Mouse (Mus musculus): ENCODE results near the gene 4930595D18Rik. TPM values are rescaled to one million over a fixed set of nuclear protein-coding genes. Genes with fewer than 3 reads are reported as not detected.

Gene 4930595D18Rik
- polyA plus RNA-seq, 2 experiments = 0.08 TPM; not detected in 1

DNA sequence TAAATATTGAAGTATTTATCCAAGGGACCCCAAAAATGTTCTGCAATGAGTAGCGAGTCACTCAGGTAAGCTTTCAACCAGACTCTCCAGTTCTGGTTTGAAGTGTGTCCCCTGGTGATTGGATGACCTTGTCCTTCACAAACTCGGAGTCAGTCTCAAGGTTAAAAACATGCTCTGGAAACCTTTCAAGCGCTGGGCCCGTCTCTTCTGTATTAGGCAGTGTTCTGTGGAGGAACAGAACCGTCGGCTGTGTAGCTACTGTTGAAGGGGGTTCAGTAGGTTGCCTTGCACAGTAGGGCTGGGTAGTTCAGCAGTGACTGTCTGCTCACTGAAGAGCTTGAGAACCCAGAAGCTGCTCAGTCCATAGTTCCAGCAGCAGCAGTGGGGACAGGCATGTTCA lies 29.6 kb downstream of the 4930595D18Rik start:
- Histone ChIP-seq H3K4me2 (replicated peaks; ENCODE audit: low read depth, low read length, severe bottlenecking) (no peak overlapping the region), H3K27me3 (ENCODE audit: control insufficient read depth, insufficient read depth, low read length) (no peaks in the 10 kb centered on the region), H3K4me3 (replicated peaks; ENCODE audit: low read length) (no peak overlapping the region), H3K9me3 (ENCODE audit: control insufficient read depth, low read length) (no peaks in the 10 kb centered on the region), H3K27ac (replicated peaks; ENCODE audit: low read depth, low read length) (no peak overlapping the region), H3K4me1 (ENCODE audit: control insufficient read depth, insufficient read depth, low read length) (peaks cover 15% of the 10 kb centered on the region), H3K9ac (ENCODE audit: low read depth, low read length, severe bottlenecking) (no peak overlapping the region), H3K36me3 (ENCODE audit: control insufficient read depth, insufficient read depth, low read length) (no peaks in the 10 kb centered on the region)
- TF ChIP-seq POLR2A (IDR thresholded peaks at IDR 0.05; ENCODE audit: borderline replicate concordance, extremely low read depth, insufficient read depth, insufficient read length) = no peak
- no peak for DNase-seq (ENCODE audit: low spot score)
- ATAC-seq (ENCODE audit: low FRiP score, low read depth) = no peak
- 85% methylated on average over 6 of the region's 6 CpGs for WGBS

DNA sequence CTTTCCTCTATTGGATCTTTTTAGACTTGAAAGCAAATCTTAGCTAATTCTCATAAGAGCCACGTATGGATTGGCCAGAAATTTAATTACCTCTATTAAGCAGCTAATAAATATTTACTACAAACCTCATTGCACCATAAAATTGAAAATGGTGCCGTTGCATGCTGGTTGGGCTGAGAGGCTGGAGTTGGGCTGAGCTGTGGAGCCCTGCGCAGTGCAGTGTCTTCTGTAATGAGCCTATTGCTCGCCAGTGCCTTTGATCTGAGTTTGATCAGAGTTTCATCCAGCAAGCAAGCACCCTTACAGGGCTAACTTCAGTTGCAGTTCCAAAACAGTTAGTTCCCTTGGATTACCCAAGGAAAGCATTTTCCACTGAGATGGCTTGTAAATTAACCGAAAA lies 30.3 kb downstream of the 4930595D18Rik start:
- Histone ChIP-seq H3K4me3 (replicated peaks; ENCODE audit: low read length) (no peak overlapping the region), H3K36me3 (ENCODE audit: control insufficient read depth, insufficient read depth, low read length) (no peaks in the 10 kb centered on the region), H3K9ac (ENCODE audit: low read depth, low read length, severe bottlenecking) (no peak overlapping the region), H3K9me3 (ENCODE audit: control insufficient read depth, low read length) (no peaks in the 10 kb centered on the region), H3K27ac (replicated peaks; ENCODE audit: low read depth, low read length) (no peak overlapping the region), H3K27me3 (ENCODE audit: control insufficient read depth, insufficient read depth, low read length) (no peaks in the 10 kb centered on the region), H3K4me1 (ENCODE audit: control insufficient read depth, insufficient read depth, low read length) (peaks cover 15% of the 10 kb centered on the region), H3K4me2 (replicated peaks; ENCODE audit: low read depth, low read length, severe bottlenecking) (no peak overlapping the region)
- DNase-seq (ENCODE audit: low spot score) = peak; percentile 52
- 29% methylated on average over 5 of the region's 5 CpGs for WGBS
- ATAC-seq (ENCODE audit: low FRiP score, low read depth) = no peak
- TF ChIP-seq POLR2A (IDR thresholded peaks at IDR 0.05; ENCODE audit: borderline replicate concordance, extremely low read depth, insufficient read depth, insufficient read length) = no peak

DNA sequence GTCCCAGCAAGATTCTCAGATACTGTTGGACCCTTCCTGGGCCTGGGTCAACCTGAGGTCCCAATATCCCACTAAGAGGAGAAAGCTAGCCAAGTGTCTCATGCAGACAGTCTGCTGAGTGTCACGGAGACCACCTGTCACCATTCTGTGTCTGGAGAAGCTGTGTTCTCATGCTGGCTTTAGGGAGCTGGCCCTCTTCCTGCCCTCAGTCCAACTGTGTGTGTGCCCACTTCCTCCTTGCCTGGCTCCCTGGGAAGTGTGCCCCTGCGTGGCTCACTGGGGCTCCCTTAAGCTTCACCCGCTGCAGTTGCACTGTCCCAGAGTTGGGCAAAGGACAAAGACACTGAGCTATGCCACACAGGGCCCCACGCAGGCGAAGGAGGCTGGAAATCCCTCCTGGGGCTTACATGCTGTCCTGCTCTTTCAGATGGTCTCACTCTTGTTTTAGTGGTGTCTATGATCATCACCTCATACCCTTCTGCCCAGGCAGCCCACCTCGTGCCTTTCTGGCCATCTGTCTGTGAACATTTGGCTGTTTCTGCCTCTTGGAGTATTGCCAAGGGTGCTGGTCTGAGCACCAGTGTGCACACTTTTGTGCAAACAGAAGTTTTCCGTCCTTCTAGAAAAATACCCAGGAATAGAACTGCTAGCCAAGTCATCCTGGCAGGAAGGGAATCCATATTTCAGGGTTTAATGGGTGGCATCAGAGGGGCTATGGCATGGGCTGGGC lies 31.1 kb downstream of the 4930595D18Rik start:
- no peak for TF ChIP-seq POLR2A (IDR thresholded peaks at IDR 0.05; ENCODE audit: borderline replicate concordance, extremely low read depth, insufficient read depth, insufficient read length)
- Histone ChIP-seq H3K27me3 (ENCODE audit: control insufficient read depth, insufficient read depth, low read length) (no peaks in the 10 kb centered on the region), H3K27ac (replicated peaks; ENCODE audit: low read depth, low read length) (no peak overlapping the region), H3K4me2 (replicated peaks; ENCODE audit: low read depth, low read length, severe bottlenecking) (no peak overlapping the region; the same call in 1 of the 2 replicates), H3K9me3 (ENCODE audit: control insufficient read depth, low read length) (no peaks in the 10 kb centered on the region), H3K36me3 (ENCODE audit: control insufficient read depth, insufficient read depth, low read length) (no peaks in the 10 kb centered on the region), H3K4me1 (ENCODE audit: control insufficient read depth, insufficient read depth, low read length) (peaks cover 15% of the 10 kb centered on the region), H3K4me3 (replicated peaks; ENCODE audit: low read length) (no peak overlapping the region), H3K9ac (ENCODE audit: low read depth, low read length, severe bottlenecking) (no peak overlapping the region)
- WGBS = 59% methylated on average over 7 of the region's 7 CpGs
- ATAC-seq (ENCODE audit: low FRiP score, low read depth) (no peak), DNase-seq (ENCODE audit: low spot score) (no peak)

DNA sequence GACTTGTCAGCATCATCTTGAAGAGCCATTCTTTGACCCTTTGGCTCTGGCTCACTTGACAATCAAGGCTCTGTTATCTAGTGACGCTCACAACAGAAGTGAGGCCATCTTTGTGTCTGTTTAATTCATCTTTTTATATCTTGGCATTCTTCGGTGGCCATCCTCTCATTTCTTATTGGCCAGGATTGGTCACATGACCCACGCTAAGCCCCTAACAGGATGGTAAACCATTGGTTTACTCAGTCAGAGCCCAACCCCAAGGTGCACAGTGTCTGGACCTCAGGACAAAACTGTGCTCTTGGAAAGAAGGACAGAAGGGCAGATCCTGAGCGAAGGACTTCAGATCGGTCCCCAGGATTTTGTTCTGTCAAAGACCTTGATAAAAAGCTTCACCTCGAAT lies 31.7 kb downstream of the 4930595D18Rik start:
- no peak overlapping the region for H3K27ac ChIP-seq (replicated peaks; ENCODE audit: low read depth, low read length)
- no peak overlapping the region for H3K4me2 ChIP-seq (replicated peaks; ENCODE audit: low read depth, low read length, severe bottlenecking)
- no peak for ATAC-seq (ENCODE audit: low FRiP score, low read depth)
- H3K9me3 ChIP-seq (ENCODE audit: control insufficient read depth, low read length) = no peaks in the 10 kb centered on the region
- TF ChIP-seq POLR2A (IDR thresholded peaks at IDR 0.05; ENCODE audit: borderline replicate concordance, extremely low read depth, insufficient read depth, insufficient read length) = no peak
- H3K4me3 ChIP-seq (replicated peaks; ENCODE audit: low read length) = no peak overlapping the region
- no peaks in the 10 kb centered on the region for H3K27me3 ChIP-seq (ENCODE audit: control insufficient read depth, insufficient read depth, low read length)
- no peak overlapping the region for H3K9ac ChIP-seq (ENCODE audit: low read depth, low read length, severe bottlenecking)
- no peaks in the 10 kb centered on the region for H3K36me3 ChIP-seq (ENCODE audit: control insufficient read depth, insufficient read depth, low read length)
- no peak for DNase-seq (ENCODE audit: low spot score)
- WGBS = 87% methylated on average over 6 of the region's 6 CpGs
- peaks cover 15% of the 10 kb centered on the region for H3K4me1 ChIP-seq (ENCODE audit: control insufficient read depth, insufficient read depth, low read length)

DNA sequence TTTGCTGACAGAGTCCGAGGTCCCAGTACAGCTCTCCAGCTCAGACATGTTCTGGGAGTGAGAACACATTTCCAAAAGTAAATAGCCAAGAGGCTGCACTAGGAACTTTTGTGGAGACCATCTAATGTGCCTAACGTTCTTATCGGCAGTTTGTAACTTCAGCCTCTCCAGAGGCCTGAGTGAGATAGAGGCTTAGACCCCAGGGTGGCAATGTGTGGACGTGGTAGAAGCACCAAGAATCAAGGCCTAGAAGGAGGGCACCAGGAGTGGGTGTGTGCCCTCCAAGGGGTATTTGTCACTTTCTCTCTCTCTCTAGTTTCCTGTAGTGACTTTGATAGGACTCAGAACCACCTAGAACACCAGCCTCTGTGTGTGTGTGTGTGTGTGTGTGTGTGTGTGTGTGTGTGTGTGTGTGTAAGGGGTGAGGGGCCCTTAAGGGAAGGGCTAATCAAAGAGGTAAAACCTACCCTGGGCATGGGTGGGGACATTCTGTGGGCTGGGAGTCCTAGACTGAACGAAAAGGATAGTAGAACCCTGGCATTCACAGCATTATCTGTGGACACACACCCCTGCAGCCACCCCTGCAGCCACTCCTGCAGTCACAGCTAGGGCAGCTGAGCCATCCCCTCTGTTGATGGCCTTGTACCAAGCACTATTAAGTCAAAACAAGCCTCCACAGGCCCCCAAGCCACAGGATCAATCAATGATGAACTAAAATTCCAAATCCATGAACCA lies 32.7 kb downstream of the 4930595D18Rik start:
- DNase-seq (ENCODE audit: low spot score) (no peak), ATAC-seq (ENCODE audit: low FRiP score, low read depth) (no peak)
- Histone ChIP-seq H3K4me2 (replicated peaks; ENCODE audit: low read depth, low read length, severe bottlenecking) (no peak overlapping the region), H3K36me3 (ENCODE audit: control insufficient read depth, insufficient read depth, low read length) (no peaks in the 10 kb centered on the region), H3K27ac (replicated peaks; ENCODE audit: low read depth, low read length) (no peak overlapping the region), H3K9ac (ENCODE audit: low read depth, low read length, severe bottlenecking) (no peak overlapping the region), H3K9me3 (ENCODE audit: control insufficient read depth, low read length) (no peaks in the 10 kb centered on the region), H3K4me1 (ENCODE audit: control insufficient read depth, insufficient read depth, low read length) (peaks cover 15% of the 10 kb centered on the region), H3K27me3 (ENCODE audit: control insufficient read depth, insufficient read depth, low read length) (no peaks in the 10 kb centered on the region), H3K4me3 (replicated peaks; ENCODE audit: low read length) (no peak overlapping the region)
- no peak for TF ChIP-seq POLR2A (IDR thresholded peaks at IDR 0.05; ENCODE audit: borderline replicate concordance, extremely low read depth, insufficient read depth, insufficient read length)
- 85% methylated on average over 5 of the region's 5 CpGs for WGBS
